Mouse (Mus musculus) limb, embryonic 14.5 days (tissue): ENCODE results near the gene Hepacam2. TPM values are rescaled to one million over a fixed set of nuclear protein-coding genes. Genes with fewer than 3 reads are reported as not detected.
"Not testable (repeated sequence)": the region's sequence is repeated elsewhere in the genome, so short reads cannot be mapped to it uniquely, and the experiment has no call there.

ENCODE experiments used
- ATAC-seq: fragments of 200-750 bp; cut with Nextera tagmentation; 2 replicates; pipeline ENCODE4 v1.8.0; 2017; ENCODE audit warnings: low read depth, moderate number of reproducible peaks, moderate TSS enrichment; ENCODE audit not compliant: low FRiP score
- DNase-seq: peaks from one replicate; pipeline ENCODE4 v3.0.0-alpha.2; 2015; ENCODE audit warnings: low spot score
- H3K27ac ChIP-seq: fragments of 300-500 bp; sonication (generic); replicated peaks from 2 replicates; pipeline ENCODE4 v1.5.1; 2014; ENCODE audit warnings: low read depth, mild to moderate bottlenecking, low read length, moderate library complexity, mixed read lengths
- H3K27me3 ChIP-seq: fragments of 300-500 bp; sonication (generic); 2 replicates; pipeline ENCODE4 v1.6.1; 2014; ENCODE audit warnings: low read length, mixed read lengths; ENCODE audit not compliant: control insufficient read depth, insufficient read depth
- H3K36me3 ChIP-seq: fragments of 300-500 bp; sonication (generic); 2 replicates; pipeline ENCODE4 v1.6.1; 2014; ENCODE audit warnings: mild to moderate bottlenecking, low read length, moderate library complexity, mixed read lengths; ENCODE audit not compliant: control insufficient read depth, insufficient read depth
- H3K4me1 ChIP-seq: fragments of 300-500 bp; sonication (generic); 2 replicates; pipeline ENCODE4 v1.6.1; 2014; ENCODE audit warnings: antibody characterized with exemption, low read length, mixed read lengths; ENCODE audit not compliant: control insufficient read depth, insufficient read depth
- H3K4me2 ChIP-seq: fragments of 300-500 bp; sonication (generic); replicated peaks from 2 replicates; pipeline ENCODE4 v1.6.1; 2014; ENCODE audit warnings: low read depth, mild to moderate bottlenecking, low read length, moderate library complexity; ENCODE audit not compliant: severe bottlenecking
- H3K4me3 ChIP-seq: fragments of 300-500 bp; sonication (generic); replicated peaks from 2 replicates; pipeline ENCODE4 v1.5.1; 2014; ENCODE audit warnings: low read length
- H3K9ac ChIP-seq: fragments of 300-500 bp; sonication (generic); 2 replicates; pipeline ENCODE4 v1.6.1; 2014; ENCODE audit warnings: mild to moderate bottlenecking, low read depth, low read length, moderate library complexity; ENCODE audit not compliant: severe bottlenecking
- H3K9me3 ChIP-seq: fragments of 300-500 bp; sonication (generic); 2 replicates; pipeline ENCODE4 v1.6.1; 2016; ENCODE audit warnings: low read length; ENCODE audit not compliant: control insufficient read depth
- POLR2A ChIP-seq: fragments of 200-500 bp; IDR thresholded peaks from 2 replicates; pipeline ENCODE4 v1.8.0; 2012; ENCODE audit warnings: inconsistent platforms, mild to moderate bottlenecking, moderate library complexity, borderline replicate concordance; ENCODE audit not compliant: insufficient read depth, insufficient read length; ENCODE audit errors: extremely low read depth
- WGBS: fragments of 180-500 bp; shearing (Covaris S2); extraction: QIAGEN DNeasy Blood & Tissue Kit; methylation state at CpG from one replicate; pipeline ENCODE4 v1.1.7; 2014; 5-methylcytosine and 5-hydroxymethylcytosine counted together
- polyA plus RNA-seq, 2 experiments: library from polyadenylated mRNA; depleted of rRNA in 1 of 2; stranded (reverse) in 1 of 2; unstranded in 1 of 2; fragments of >200 nt; fragmentation: Nextera tagmentation in 1 of 2; extraction: Ambion mirVana in 1 of 2; gene quantifications; 2 replicates each; pipeline versions ENCODE4 v1.2.1 to v1.2.3; 2012 to 2014

The Hepacam2 gene
- polyA plus RNA-seq, 2 experiments = 0.34 TPM; not detected in 1

DNA sequence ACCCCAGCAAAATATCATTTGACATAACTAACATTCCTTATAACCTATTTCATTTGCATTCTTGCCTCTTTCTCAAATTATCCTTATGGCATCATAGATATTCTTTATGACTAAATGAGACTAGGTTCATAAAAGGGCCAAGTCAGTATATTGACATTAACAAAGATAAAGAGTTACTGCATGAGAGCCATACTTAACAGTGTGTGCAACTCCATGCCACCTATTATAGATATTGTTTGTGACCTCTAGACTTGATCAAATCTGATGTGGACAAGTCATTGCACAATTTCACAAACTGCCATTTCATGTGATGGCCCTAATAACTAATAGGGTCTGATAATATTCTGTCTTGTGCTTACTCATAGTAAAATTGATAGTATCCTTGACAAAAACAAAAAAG is 62.0 kb downstream of the Hepacam2 start:
- Histone ChIP-seq H3K9me3 (no peaks in the 10 kb centered on the region), H3K9ac (no peak overlapping the region), H3K4me1 (no peaks in the 10 kb centered on the region), H3K27ac (no peak overlapping the region), H3K36me3 (no peaks in the 10 kb centered on the region), H3K4me2 (no peak overlapping the region), H3K4me3 (no peak overlapping the region), H3K27me3 (no peaks in the 10 kb centered on the region)
- TF ChIP-seq POLR2A = no peak
- no peak for ATAC-seq
- no peak for DNase-seq

DNA sequence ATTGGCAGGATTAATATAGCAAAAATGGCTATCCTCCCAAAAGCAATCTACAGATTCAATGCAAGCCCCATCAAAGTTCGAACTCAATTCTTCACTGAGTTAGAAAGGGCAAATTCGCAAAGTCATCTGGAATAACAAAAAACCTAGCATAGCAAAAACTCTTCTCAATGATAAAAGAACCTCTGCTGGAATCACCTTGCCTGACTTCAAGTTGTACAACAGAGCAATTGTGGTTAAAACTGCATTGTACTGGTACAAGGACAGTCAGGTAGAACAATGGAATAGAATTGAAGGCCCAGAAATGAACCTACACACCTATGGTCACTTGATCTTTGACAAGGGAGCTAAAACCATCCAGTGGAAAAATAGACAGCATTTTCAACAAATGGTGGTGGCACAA is 67.1 kb downstream of the Hepacam2 start:
- H3K27ac ChIP-seq, H3K36me3 ChIP-seq, H3K27me3 ChIP-seq, H3K9me3 ChIP-seq, H3K4me1 ChIP-seq, H3K9ac ChIP-seq, H3K4me3 ChIP-seq, ATAC-seq, DNase-seq, H3K4me2 ChIP-seq: not testable (repeated sequence)
- 83% methylated on average over 2 of the region's 2 CpGs for WGBS

DNA sequence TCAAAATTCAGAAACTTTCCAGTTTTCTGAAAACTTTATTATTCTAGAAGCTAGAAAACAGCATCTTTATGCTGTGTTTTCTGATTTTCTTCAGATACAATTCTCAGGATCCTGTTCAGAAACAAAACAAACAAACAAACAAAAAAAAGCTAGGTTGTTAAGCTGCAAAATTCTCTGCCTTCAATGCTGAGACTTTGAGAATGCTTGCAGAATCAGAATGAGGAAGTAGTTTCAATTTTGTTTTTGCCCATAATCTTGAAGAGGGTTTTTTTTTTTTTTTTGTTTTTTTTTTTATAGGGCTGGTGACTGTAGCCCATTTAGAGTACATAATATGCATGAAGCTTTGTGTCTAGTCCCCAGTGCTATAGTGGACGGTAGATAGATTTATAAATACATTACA is 71.1 kb downstream of the Hepacam2 start:
- Histone ChIP-seq H3K4me3 (no peak overlapping the region), H3K36me3 (no peaks in the 10 kb centered on the region), H3K27me3 (no peaks in the 10 kb centered on the region), H3K4me2 (no peak overlapping the region), H3K4me1 (no peaks in the 10 kb centered on the region), H3K9ac (no peak overlapping the region), H3K27ac (no peak overlapping the region), H3K9me3 (no peaks in the 10 kb centered on the region)
- 69% methylated on average over 1 of the region's 1 CpGs for WGBS
- TF ChIP-seq POLR2A = no peak
- no peak for ATAC-seq
- no peak for DNase-seq

DNA sequence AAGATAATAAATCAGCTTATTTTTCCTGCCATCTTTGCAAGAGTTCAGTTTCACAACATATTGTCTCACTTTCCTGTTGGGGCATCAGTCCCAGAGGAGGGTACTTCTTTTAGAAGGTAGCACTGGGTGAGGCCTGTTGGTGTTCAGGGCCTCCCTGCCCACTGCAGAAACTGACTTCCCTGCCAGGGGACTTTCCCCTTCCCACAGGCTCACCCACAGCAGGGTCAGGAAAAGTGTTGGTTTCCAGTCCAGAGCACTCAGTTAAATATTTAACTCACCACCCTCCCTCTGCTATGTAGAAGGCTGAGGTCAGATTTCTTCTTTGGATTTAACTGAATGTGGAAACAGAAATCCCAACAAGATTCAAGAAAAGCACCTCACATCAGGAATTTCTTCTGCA is 72.8 kb downstream of the Hepacam2 start:
- ATAC-seq = not testable (repeated sequence)

DNA sequence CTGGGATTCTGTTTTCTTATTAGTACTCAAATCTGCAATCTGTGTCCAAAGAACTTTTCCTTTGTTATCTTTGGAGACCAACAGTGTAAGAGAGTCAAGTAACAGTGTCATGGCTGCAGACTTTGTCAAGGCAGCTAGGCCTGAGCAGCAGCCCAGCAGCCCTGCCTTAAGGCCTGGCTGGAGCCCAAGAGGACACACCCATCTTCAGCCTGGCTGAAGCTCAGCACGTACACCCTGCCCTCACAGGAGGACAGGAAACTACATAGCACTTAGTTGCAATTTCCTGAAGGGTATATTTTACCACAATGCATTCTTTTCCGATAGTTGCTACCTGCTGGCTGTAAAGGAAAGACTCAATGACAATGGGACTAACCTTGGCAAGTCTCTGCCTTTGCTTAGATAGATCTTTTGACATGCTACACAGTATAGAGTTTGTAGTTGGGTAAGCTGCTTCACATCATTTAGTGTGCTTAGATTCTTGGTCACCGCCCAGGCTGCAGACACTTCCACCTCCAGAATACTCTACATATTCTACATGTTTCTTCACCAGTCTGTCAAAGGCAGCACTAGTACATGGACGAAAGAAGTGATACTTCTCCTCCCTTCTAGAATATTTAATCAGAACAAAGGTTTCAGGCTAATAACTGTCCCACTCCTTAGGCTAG is 73.4 kb downstream of the Hepacam2 start:
- H3K36me3 ChIP-seq, H3K4me2 ChIP-seq, H3K27me3 ChIP-seq, H3K4me1 ChIP-seq, H3K9ac ChIP-seq, DNase-seq, ATAC-seq, H3K4me3 ChIP-seq, H3K27ac ChIP-seq, H3K9me3 ChIP-seq: not testable (repeated sequence)
- no CpG with 5 or more reads among the region's 4 CpGs for WGBS

More for the DNA sequence above, 72.8 kb downstream of the Hepacam2 start:
- H3K27ac ChIP-seq, H3K9ac ChIP-seq, H3K4me2 ChIP-seq, H3K27me3 ChIP-seq, H3K4me1 ChIP-seq, H3K36me3 ChIP-seq, H3K4me3 ChIP-seq, DNase-seq, H3K9me3 ChIP-seq: not testable (repeated sequence)

Other genes with a start within 250 kb of the Hepacam2 start
- gene Samd9l, start 98.7 kb downstream of the Hepacam2 start, polyA plus RNA-seq (2012; rRNA removed) = 1.00 and 1.2 TPM in 2 replicates
- 2.6 and 3.0 TPM in 2 replicates for gene Samd9l, start 98.7 kb downstream of the Hepacam2 start, polyA plus RNA-seq (2014; fragmentation: Nextera tagmentation; extraction: Ambion mirVana)
- 14.2 and 15.5 TPM in 2 replicates for gene Vps50, start 84 bp upstream of the Hepacam2 start, polyA plus RNA-seq (2012; rRNA removed)
- gene Vps50, start 84 bp upstream of the Hepacam2 start, polyA plus RNA-seq (2014; fragmentation: Nextera tagmentation; extraction: Ambion mirVana) = 27.9 and 32.6 TPM in 2 replicates